Mouse (Mus musculus) embryonic fibroblast, embryonic 13.5 days (primary cell): ENCODE data around the gene Wbp2.

Source experiments
- CTCF ChIP-seq: IDR thresholded peaks from 2 replicates; pipeline ENCODE4 v1.5.1; 2011; ENCODE audit warnings: mild to moderate bottlenecking, control low read depth, low read length, moderate library complexity, borderline replicate concordance; ENCODE audit not compliant: insufficient read depth
- POLR2A ChIP-seq: IDR thresholded peaks from 2 replicates; pipeline ENCODE4 v1.6.1; 2011; ENCODE audit warnings: low read depth, mild to moderate bottlenecking, control low read depth, low read length, moderate library complexity

- TF ChIP-seq CTCF: no peak
- TF ChIP-seq POLR2A: peak; percentile 81
Observed at GRCm38 (mm10) chr11:116030088-116030897, 56.5 kb downstream of the Wbp2 start, which contains the start of gene Unk.
